Comparison of ENCODE assay signal across 6 mouse cellular contexts in genomic region chr9:9368731-9369130, GRCm38 (mm10).
"Had no signal": no experiment of that assay in that cellular context is flagged by ENCODE, and none has a peak within 500 bp of the region (broad histone marks: within the 10 kb centered on the region; RNA-seq: fewer than 3 reads in every experiment).

No protein-coding gene starts in this region.

- DNase-seq: kidney, adult 18-20 months; kidney, postnatal 14 days; liver, embryonic 13.5 days; liver, postnatal 0 days; right cerebral cortex, postnatal 14 days; thymus, postnatal 4 days had no signal
